Mouse (Mus musculus): Measurements from ENCODE around the gene Dot1l. TPM values are rescaled to one million over a fixed set of nuclear protein-coding genes. Genes with fewer than 3 reads are reported as not detected.

Dot1l gene
- polyA plus RNA-seq, 1 experiment from 2014 or later: 9.9 TPM

- H3K9ac ChIP-seq (ENCODE audit: low read depth, low read length): no peak overlapping the region
- no peak overlapping the region for H3K4me3 ChIP-seq (replicated peaks; ENCODE audit: low read depth, low read length)
- peaks cover 33% of the 10 kb centered on the region for H3K36me3 ChIP-seq (ENCODE audit: insufficient read depth, low read length)
- H3K27ac ChIP-seq: no peak overlapping the region
- 79% methylated on average over 5 of the region's 5 CpGs for WGBS
- no peak overlapping the region for H3K4me2 ChIP-seq (ENCODE audit: low read length)
- no peak for ATAC-seq (replicated peaks; ENCODE audit: low FRiP score, low read depth)
- H3K27me3 ChIP-seq (ENCODE audit: insufficient read depth, low read length): no peaks in the 10 kb centered on the region
- peaks cover 33% of the 10 kb centered on the region for H3K4me1 ChIP-seq (replicated peaks; ENCODE audit: insufficient read depth, low read length)
- no peaks in the 10 kb centered on the region for H3K9me3 ChIP-seq (replicated peaks; ENCODE audit: low read length)
- no peak for TF ChIP-seq CTCF (IDR thresholded peaks at IDR 0.05; ENCODE audit: low read depth)
- no peak for DNase-seq (ENCODE audit: low spot score)
These were observed 50.3 kb downstream of the Dot1l start for GRCm38 (mm10) chr10:80805322-80805721.

- no peak overlapping the region for H3K4me3 ChIP-seq (replicated peaks; ENCODE audit: low read depth, low read length)
- H3K4me1 ChIP-seq (replicated peaks; ENCODE audit: insufficient read depth, low read length): peaks cover 34% of the 10 kb centered on the region
- no peak overlapping the region for H3K9ac ChIP-seq (ENCODE audit: low read depth, low read length)
- no peaks in the 10 kb centered on the region for H3K9me3 ChIP-seq (replicated peaks; ENCODE audit: low read length)
- H3K27me3 ChIP-seq (ENCODE audit: insufficient read depth, low read length): no peaks in the 10 kb centered on the region
- no peak overlapping the region for H3K27ac ChIP-seq
- 18% methylated on average over 3 of the region's 3 CpGs for WGBS
- no peak overlapping the region for H3K4me2 ChIP-seq (ENCODE audit: low read length)
- peak; percentile 74 for DNase-seq (ENCODE audit: low spot score)
- peaks cover 30% of the 10 kb centered on the region for H3K36me3 ChIP-seq (ENCODE audit: insufficient read depth, low read length)
- ATAC-seq (replicated peaks; ENCODE audit: low FRiP score, low read depth): peak; percentile 42
- TF ChIP-seq CTCF (IDR thresholded peaks at IDR 0.05; ENCODE audit: low read depth): peak; percentile 80
These were observed 50.9 kb downstream of the Dot1l start for GRCm38 (mm10) chr10:80805925-80806324.

GRCm38 (mm10) chr10:80806341-80807056 is 51.5 kb downstream of the Dot1l start:
- H3K27me3 ChIP-seq (ENCODE audit: insufficient read depth, low read length): no peaks in the 10 kb centered on the region
- peaks cover 34% of the 10 kb centered on the region for H3K4me1 ChIP-seq (replicated peaks; ENCODE audit: insufficient read depth, low read length)
- H3K36me3 ChIP-seq (ENCODE audit: insufficient read depth, low read length): peaks cover 30% of the 10 kb centered on the region
- 0 out of 2 replicates have a peak overlapping the region, but pooled peaks have one; percentile 56 for H3K27ac ChIP-seq
- 44% methylated on average over 34 of the region's 34 CpGs for WGBS
- no peak for TF ChIP-seq CTCF (IDR thresholded peaks at IDR 0.05; ENCODE audit: low read depth)
- H3K4me3 ChIP-seq (replicated peaks; ENCODE audit: low read depth, low read length): peak overlapping the region; percentile 36
- peak overlapping the region; percentile 89 for H3K4me2 ChIP-seq (ENCODE audit: low read length)
- no peak for DNase-seq (ENCODE audit: low spot score)
- no peaks in the 10 kb centered on the region for H3K9me3 ChIP-seq (replicated peaks; ENCODE audit: low read length)
- no peak for ATAC-seq (replicated peaks; ENCODE audit: low FRiP score, low read depth)
- H3K9ac ChIP-seq (ENCODE audit: low read depth, low read length): peak overlapping the region; percentile 65; the same call in 1 of the 2 replicates

- no peaks in the 10 kb centered on the region for H3K27me3 ChIP-seq (ENCODE audit: insufficient read depth, low read length)
- peak; percentile 77 for DNase-seq (ENCODE audit: low spot score)
- H3K9me3 ChIP-seq (replicated peaks; ENCODE audit: low read length): no peaks in the 10 kb centered on the region
- H3K4me1 ChIP-seq (replicated peaks; ENCODE audit: insufficient read depth, low read length): peaks cover 34% of the 10 kb centered on the region
- H3K4me2 ChIP-seq (ENCODE audit: low read length): peak overlapping the region; percentile 89
- peaks cover 27% of the 10 kb centered on the region for H3K36me3 ChIP-seq (ENCODE audit: insufficient read depth, low read length)
- ATAC-seq (replicated peaks; ENCODE audit: low FRiP score, low read depth): peak; percentile 50
- H3K9ac ChIP-seq (ENCODE audit: low read depth, low read length): peak overlapping the region; percentile 65; the same call in 1 of the 2 replicates
- TF ChIP-seq CTCF (IDR thresholded peaks at IDR 0.05; ENCODE audit: low read depth): peak; percentile 25; the same call in 1 of the 2 replicates
- WGBS: under 1% methylated on average over 57 of the region's 58 CpGs
- peak overlapping the region; percentile 56 for H3K27ac ChIP-seq
- peak overlapping the region; percentile 36 for H3K4me3 ChIP-seq (replicated peaks; ENCODE audit: low read depth, low read length)
These were observed 52.1 kb downstream of the Dot1l start for GRCm38 (mm10) chr10:80807057-80807627.

GRCm38 (mm10) chr10:80808099-80808984 is 53.3 kb downstream of the Dot1l start:
- ATAC-seq (replicated peaks; ENCODE audit: low FRiP score, low read depth): no peak
- H3K9ac ChIP-seq (ENCODE audit: low read depth, low read length): peak overlapping the region; percentile 20
- H3K4me3 ChIP-seq (replicated peaks; ENCODE audit: low read depth, low read length): no peak overlapping the region; the same call in 1 of the 2 replicates
- H3K27ac ChIP-seq: no peak overlapping the region
- no peaks in the 10 kb centered on the region for H3K9me3 ChIP-seq (replicated peaks; ENCODE audit: low read length)
- H3K27me3 ChIP-seq (ENCODE audit: insufficient read depth, low read length): no peaks in the 10 kb centered on the region
- WGBS: 17% methylated on average over 40 of the region's 40 CpGs
- H3K36me3 ChIP-seq (ENCODE audit: insufficient read depth, low read length): peaks cover 16% of the 10 kb centered on the region
- DNase-seq (ENCODE audit: low spot score): no peak
- peak overlapping the region; percentile 89 for H3K4me2 ChIP-seq (ENCODE audit: low read length)
- peaks cover 34% of the 10 kb centered on the region for H3K4me1 ChIP-seq (replicated peaks; ENCODE audit: insufficient read depth, low read length)
- TF ChIP-seq CTCF (IDR thresholded peaks at IDR 0.05; ENCODE audit: low read depth): no peak

All from kidney, postnatal 0 days (tissue).